Mouse (Mus musculus): Measurements from ENCODE around the gene Cbx6. TPM values are rescaled to one million over a fixed set of nuclear protein-coding genes. Genes with fewer than 3 reads are reported as not detected.
A peak's percentile ranks its signal among the peaks of the same experiment; 100 is the strongest.

Gene Cbx6
- total RNA-seq, 1 experiment from 2014 or later, result 12.0 TPM

DNA sequence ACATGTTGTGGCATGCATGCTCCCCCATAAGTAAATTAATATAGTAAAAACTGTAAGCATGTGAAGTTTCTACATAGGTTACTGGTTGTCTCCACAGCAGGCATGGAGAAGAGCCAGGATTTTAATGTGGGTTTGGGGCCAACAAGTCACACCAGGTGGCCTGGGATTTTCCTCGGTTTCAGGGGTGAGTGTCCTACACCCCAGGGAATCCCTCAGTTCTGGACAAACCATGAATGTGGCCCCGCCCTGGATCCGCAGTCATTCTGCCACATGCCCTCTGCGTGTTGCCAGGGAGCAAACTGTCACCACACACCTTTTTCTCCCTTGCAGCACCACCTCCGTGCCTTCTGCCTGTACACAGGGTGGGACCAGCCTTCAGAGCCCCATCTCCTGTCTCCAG, 25.8 kb downstream of the Cbx6 start:
- no peak for ATAC-seq (ENCODE audit: extremely low read depth, insufficient number of reproducible peaks, low FRiP score, poor library complexity, severe bottlenecking)

DNA sequence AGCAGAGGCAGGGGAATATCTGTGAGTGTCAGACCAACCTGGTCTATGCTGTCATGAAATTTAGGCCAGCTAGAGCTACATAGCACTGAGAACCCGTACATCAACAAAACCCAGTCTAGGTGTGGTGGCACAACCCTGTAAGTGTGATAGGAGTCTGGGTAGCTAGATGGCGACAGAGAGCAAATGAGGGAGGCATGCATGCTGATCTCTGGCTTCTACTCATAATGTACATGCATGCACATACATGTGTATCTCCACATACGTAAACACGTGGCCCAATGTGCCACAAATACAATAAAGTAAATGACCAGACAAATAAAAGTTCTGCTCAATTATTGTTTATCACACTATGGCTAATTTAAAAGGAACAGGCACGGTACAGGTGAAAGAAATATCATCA, 26.4 kb downstream of the Cbx6 start:
- peak; percentile 57; the same call in 1 of the 2 replicates for ATAC-seq (ENCODE audit: extremely low read depth, insufficient number of reproducible peaks, low FRiP score, poor library complexity, severe bottlenecking)

DNA sequence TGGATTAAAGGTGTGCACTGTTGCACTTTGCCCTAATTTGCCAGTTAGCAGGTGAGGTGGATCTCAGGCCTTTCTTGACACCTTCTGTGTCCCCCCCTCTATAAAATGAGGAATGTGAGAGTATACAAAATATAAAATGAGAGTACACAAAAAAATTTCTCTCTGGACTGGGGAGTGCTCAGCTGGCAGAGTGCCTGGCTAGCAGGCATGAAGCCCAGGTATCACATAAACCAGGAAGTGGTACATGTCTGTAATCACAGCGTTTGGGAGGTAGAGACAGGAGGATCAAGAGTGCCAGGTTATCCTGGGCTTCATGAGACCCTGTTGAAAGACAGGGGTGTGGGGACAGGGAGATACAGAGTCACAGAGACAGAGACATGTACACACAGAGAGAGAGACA, 27.4 kb downstream of the Cbx6 start:
- no peak for ATAC-seq (ENCODE audit: extremely low read depth, insufficient number of reproducible peaks, low FRiP score, poor library complexity, severe bottlenecking)

DNA sequence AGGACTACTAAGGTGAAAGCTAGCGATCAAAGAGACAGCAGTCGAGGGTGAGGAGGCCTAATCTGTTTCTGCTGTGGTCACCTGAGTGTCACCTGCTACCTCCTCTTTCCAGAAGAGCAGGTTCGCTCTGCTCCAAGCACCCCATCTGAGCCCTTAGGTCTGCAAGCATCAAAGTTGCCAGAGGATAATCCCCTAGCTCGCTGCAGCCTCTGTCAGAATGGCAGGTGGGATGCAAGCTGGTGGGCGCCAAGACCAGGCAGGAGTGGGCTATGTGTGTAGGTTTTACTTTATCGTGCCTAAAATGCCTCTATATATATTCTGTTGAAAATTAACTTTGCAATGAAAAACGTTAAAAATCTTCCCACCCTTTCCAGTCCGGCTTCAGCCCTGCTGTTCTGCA, 29.2 kb downstream of the Cbx6 start:
- no peak for ATAC-seq (ENCODE audit: extremely low read depth, insufficient number of reproducible peaks, low FRiP score, poor library complexity, severe bottlenecking)

DNA sequence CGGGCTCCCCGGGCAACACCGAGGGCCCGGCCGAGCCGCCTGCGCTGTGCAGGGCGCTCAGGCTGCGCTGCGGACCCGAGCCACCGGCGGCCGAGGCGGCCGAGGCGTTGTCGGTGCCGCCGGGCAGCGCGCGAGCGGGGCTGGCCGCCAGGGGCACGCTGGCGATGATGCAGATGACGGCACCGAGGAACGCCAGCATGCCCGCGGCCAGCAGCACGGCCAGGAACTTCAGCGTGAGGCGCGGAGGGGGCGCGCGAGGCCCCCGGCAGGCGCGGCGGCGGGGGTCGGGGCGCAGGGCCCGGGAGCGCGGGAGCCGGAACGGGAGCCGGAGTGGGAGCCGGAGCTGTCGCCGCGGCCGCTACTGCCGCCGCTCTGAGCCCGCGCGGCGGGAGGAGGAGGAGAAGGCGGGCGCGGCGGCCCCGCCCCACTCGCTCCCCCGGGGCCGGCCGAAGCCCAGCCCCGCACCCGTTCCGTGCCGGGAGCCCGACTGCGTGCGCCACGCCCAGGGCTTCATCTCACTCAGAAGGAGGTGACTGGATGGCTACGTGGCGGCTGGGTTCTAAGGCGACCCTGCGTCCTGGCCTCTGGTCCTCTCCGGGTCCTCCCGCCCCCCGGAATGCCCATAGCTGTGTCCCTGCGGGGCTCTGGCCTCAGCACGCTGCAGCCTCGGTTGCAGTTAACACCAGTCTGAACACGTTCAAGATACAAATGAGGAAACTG, 30.0 kb downstream of the Cbx6 start, which contains the start of gene Nptxr:
Gene Nptxr, minus strand, starts transcription at position 415 of the 720 bp plus-strand sequence.
- ATAC-seq (ENCODE audit: extremely low read depth, insufficient number of reproducible peaks, low FRiP score, poor library complexity, severe bottlenecking), result no peak

DNA sequence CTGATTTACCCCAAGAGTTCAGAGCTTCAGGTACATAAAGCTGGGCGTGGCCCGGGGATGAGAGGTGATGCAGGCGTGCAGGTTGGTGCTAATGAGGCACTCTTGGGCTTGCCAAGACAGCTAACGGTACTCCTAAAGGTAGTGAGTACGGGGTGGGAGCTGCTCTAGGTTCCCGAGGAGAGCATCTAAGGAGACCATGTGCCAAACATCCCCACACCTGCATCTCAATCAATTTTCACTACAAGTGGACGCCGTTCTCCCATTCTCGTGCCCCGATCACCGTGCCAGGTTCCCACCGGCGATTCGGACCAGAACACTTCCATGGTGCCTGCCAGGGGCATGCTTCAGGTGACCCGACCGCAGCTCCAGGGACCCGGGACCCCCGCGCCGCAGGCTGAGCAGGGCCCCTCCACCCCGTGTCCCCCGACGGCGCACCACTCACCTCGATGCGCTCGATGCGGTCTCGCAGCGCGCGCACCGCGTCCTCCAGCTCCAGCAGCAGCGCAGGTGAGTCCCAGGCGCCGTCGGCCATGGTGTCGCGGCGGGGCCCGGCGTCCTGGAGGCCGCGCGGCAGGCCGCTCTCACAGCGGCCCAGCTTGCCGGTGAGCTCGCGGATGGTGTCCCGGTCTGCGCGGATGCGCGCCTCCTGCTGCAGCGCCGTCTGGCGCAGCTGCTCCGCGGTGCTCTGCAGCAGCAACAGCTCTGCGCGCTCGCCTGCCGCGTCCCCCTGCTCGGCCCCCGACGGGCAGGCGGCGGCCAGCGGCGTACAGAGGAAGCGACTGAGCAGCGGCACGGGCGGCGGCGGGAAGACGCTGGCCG, 30.7 kb downstream of the Cbx6 start:
- no peak for ATAC-seq (ENCODE audit: extremely low read depth, insufficient number of reproducible peaks, low FRiP score, poor library complexity, severe bottlenecking)

DNA sequence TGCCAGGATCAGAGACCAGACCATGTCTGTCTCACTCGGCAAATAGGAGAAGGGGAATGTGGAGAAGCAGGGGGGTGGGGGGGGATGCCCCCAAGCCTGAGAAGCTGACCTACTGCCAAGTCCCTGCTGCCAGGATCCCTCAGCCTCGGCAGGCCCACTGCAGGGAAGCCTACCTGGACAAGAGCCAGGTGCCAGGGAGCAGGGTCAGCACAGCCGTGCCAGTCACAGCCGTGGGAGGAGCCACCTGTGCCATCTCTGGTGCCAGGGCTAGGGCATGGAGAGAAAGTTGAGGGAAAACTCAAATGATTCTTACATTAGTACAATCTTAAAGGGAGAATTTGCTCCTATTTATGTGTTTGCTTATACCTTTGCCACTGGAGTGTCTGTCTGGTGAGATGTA, 32.2 kb downstream of the Cbx6 start:
- ATAC-seq (ENCODE audit: extremely low read depth, insufficient number of reproducible peaks, low FRiP score, poor library complexity, severe bottlenecking), result no peak

DNA sequence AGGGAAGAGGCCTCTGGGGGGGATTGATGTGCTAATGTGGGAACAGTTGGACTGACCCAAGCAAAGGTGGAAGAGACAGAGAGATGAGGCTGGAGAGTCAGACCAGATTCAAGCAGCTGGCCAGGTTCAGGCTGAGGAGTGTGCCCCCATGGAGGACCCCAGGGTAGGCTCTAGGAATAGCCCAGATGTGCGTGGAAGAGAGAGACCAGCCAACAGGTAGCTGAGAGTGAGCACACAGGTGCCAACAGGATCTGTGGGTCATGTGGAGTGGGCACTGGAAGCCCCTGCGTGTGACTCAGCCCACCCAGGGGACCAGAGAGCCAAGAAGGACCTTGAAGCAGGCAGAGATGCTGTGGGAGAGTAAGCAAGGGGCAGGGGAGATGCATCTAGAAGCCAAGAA, 32.8 kb downstream of the Cbx6 start:
- ATAC-seq (ENCODE audit: extremely low read depth, insufficient number of reproducible peaks, low FRiP score, poor library complexity, severe bottlenecking), result no peak

DNA sequence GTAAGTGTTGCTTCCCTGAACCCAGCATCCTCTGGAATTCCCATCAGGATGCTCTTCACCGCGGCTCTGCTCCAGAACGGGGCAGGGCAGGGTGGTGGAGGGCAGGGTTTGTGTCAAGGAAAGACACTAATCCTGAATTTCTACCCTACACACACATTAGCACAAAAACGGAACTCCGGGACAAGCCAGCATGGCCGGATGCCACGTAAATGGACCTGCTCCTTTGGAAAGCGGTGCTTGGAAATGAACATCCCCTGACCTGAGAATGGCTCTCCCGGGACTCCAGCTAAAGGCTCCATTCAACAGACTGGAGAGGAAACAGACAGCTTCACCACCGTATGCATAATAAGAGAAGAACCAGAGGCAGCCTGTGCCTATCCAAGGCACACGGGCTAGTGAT, 33.8 kb downstream of the Cbx6 start:
- ATAC-seq (ENCODE audit: extremely low read depth, insufficient number of reproducible peaks, low FRiP score, poor library complexity, severe bottlenecking), result no peak

DNA sequence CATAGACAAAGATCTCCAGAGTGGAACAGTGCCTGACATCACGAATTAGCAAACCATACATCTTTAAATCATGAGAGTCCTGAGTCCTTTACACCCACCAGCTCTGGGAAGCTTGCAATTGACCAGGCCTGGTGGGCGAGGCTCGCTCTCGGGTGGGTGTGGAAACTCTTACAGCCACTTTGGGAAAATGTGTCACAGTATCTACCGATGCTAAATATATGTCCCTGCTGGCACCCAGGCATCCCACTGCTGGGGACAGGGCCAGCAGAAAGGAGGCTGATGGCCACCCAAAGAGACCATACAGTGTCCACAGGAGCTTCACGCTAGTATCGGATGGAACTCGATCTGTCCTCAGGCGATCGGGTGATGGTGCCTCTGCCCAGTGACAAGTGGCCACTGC, 35.9 kb downstream of the Cbx6 start:
- no peak for ATAC-seq (ENCODE audit: extremely low read depth, insufficient number of reproducible peaks, low FRiP score, poor library complexity, severe bottlenecking)

DNA sequence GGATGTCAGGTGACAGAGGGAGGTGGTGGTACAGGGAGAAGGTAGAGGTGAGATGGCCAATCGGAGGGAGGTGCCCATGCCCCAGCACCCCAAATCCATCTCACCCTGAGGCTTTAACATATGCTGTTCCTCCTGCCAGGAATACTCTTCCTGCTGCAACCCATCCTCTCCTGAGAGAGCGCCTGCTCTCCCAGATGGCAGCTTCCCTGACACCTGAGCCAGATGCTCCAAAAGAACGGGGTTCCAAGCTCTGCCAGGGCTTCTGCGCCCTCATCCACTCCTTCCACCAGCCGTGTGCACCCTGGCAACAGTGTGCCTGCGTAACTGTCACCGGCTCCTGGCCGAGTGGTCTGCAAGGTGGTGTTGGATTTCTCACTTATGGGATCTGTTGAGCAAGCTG, 36.8 kb downstream of the Cbx6 start:
- ATAC-seq (ENCODE audit: extremely low read depth, insufficient number of reproducible peaks, low FRiP score, poor library complexity, severe bottlenecking), result no peak

DNA sequence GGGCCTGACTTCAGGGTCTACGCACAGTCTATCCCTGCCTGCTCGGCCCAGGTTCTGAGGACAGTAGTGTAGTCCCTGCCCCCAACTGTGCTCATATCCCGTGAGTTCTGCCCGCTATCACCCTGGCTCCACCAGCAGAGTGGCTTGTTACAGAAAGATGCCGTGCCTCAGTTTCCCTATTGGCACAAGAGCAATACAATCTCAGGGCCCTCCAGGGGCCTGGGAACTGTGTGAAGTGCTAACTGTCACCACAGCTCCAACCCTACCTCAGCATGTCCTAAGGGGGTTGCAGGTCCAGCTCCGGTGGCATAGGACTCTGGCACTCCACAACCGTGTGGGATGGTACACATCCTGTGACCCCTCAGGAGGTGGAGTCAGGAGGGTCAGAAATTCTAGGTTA, 37.4 kb downstream of the Cbx6 start:
- no peak for ATAC-seq (ENCODE audit: extremely low read depth, insufficient number of reproducible peaks, low FRiP score, poor library complexity, severe bottlenecking)

DNA sequence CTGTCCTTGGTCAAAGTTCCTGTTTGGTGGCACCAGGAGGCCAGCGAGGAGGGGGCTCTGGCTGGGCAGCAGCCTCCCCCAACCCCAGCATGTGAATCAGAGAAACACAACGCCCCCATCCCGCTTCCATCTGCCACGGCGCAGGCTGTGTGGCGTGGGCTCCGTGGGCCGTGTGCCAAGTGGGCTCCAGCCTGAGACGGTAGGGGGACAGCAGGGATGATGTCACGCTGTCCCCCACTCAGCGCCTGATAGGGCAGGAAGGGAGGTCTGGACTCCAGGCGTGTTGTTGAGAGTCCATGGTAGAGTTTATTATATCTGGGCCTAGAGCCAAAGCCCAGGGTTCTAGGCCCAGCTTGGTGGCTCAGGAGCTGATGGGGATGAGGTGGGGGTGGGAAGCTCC, 38.2 kb downstream of the Cbx6 start:
- ATAC-seq (ENCODE audit: extremely low read depth, insufficient number of reproducible peaks, low FRiP score, poor library complexity, severe bottlenecking), result no peak

DNA sequence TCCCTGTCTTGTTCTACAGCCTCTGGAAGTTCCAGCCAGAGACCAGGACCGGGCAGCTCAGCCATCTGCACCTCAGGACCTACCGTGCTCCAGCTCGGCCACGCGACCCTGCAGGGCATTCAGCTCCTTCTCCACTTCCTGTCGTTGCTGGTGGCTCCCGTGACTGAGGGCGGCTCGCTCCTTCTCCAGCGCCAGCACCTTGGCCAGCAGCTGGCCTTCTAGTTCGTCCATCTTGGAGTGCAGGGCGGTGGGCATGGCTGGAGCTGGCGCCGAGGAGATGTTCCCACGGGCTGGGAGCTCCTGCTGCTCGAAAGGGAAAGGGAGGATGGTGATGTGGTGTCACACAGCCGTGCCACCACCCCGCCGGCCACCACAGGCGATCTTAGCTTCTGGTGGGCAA, 40.3 kb downstream of the Cbx6 start:
- ATAC-seq (ENCODE audit: extremely low read depth, insufficient number of reproducible peaks, low FRiP score, poor library complexity, severe bottlenecking), result no peak

DNA sequence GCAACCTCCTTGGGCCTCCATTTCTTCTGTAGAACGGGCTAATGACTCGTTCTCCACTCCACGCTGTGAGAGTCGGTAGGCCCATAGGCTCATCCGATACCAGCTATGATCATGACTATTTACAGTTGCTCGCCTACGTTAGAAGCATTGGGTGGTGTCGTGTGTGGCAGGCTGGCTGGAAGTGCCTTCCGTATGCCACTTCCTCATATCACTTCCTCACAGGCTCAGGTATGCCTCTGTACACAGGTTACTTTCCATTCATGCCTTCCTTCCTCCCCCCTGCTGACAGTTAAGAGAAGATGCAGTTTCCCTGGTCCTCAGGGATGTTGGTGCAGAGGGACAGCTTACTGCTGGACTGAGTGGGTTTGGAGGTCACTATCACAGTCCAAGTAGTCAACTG, 41.4 kb downstream of the Cbx6 start:
- ATAC-seq (ENCODE audit: extremely low read depth, insufficient number of reproducible peaks, low FRiP score, poor library complexity, severe bottlenecking), result no peak

DNA sequence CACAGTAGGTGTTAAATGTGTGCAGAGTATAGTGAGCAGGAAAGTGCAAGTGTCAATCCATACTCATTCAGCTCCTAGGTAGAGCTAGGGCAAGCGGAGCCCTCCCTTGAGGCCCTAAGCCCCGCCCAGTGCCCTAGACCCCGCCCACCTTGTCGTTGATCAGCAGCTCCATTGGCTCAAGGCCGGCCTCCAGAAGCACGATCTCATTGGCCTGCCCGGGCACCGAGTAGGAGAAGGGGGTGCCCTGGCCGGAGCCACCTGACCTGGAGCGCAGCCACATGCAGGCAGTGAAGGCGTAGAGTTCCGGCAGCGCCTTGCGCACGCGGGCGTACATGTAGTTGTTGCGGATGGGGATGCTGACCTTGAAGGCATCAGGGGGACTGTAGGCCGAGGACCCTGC, 42.0 kb downstream of the Cbx6 start:
- no peak for ATAC-seq (ENCODE audit: extremely low read depth, insufficient number of reproducible peaks, low FRiP score, poor library complexity, severe bottlenecking)

DNA sequence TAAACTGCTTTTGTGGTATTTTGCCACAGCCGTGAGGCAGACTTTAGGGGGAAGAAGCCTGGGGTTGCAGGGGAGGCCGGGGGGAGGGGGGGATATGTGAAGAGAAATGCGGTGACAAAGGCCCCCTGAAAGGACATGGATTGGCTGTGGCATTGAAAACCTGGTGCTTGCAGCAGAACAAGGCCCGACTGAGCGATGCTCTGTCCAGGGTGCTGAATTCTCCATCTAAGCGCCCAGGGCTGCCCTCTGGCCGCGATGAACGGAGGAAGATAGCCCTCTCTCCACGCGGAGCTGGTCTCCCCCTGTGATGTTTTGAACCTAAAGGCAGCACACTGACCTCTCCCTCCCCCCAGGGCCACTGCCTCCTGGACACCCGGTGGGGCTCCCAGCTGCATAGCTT, 43.0 kb downstream of the Cbx6 start:
- ATAC-seq (ENCODE audit: extremely low read depth, insufficient number of reproducible peaks, low FRiP score, poor library complexity, severe bottlenecking), result no peak

DNA sequence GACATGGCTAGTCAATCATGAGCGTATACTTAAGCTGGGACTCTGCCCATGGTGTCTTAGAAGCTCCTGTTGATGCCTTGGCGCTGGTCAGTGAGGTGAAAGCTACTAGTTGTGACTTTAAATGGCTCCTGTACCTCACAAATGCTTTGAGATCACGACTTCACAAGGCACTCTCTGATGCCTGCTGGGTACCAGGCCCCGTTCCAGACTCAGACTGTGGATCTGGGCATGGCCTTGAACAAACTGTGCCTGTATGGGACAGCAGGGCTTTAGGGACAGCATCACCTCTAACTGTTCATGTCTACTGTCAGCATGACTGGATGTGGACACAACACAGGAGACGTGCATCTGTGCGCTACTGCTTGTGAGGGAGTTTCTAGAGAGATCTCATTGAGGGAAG, 43.6 kb downstream of the Cbx6 start:
- ATAC-seq (ENCODE audit: extremely low read depth, insufficient number of reproducible peaks, low FRiP score, poor library complexity, severe bottlenecking), result no peak

DNA sequence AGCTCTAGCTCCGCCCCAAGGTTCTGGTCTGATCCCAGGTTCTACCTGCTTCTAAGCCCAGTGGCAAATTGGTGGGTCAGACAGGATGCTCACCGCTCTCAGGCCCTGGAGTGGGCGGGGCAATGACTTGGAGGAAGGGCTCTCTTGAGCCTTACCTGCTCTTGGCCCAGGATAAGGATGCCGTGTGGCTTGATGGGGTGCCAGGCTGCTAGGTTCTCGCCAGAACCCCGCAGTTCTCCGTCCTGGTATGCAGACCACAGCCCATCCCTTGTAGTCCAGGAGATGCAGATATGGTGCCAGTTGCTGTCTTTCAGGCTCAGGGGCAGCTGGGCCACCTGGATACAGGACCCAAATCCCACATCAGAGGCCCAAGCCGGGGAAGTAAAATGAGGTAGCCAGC, 44.4 kb downstream of the Cbx6 start:
- ATAC-seq (ENCODE audit: extremely low read depth, insufficient number of reproducible peaks, low FRiP score, poor library complexity, severe bottlenecking), result no peak

DNA sequence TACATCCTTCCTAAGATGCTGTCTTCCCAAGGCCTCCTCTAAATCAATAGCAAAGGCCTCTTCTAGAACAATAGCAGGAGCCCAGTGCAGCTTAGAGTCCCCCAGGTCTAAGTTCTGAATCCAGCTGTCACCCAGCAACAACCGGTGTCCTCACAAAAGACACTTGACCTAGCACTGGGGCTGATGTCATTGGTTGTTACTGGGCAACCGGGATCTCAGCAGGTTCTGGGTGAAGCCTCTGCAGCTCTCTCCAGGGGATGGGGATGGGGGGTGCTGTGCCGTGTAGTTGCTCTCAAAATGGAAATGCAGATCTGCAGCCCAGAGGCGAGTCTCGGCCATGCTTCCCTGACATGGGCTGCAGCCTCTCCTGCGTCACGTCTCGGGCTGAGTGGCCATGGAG, 46.7 kb downstream of the Cbx6 start:
- ATAC-seq (ENCODE audit: extremely low read depth, insufficient number of reproducible peaks, low FRiP score, poor library complexity, severe bottlenecking), result no peak

DNA sequence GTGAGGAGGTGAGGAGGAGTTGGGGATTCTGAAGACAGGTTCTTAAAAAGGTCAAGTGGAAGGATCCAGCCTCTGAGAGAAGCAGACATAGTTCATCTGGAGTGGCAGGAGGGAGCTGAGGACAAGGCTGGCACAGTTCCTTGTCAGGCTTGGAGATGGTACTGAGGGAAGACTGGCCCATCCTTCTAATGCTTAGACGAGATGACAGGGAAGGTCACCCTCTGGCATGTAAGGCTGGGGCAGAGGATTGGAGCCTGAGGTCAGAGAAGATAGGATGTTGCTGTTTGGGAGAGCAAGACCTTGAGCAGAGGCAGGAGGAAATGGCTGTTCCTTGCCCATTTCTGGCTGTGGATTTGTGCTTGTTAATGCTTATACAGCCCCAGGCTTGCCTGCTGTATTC, 49.4 kb downstream of the Cbx6 start:
- no peak for ATAC-seq (ENCODE audit: extremely low read depth, insufficient number of reproducible peaks, low FRiP score, poor library complexity, severe bottlenecking)
